Mouse (Mus musculus): Measurements from ENCODE around the gene Rab11b.

Rab11b gene

DNA sequence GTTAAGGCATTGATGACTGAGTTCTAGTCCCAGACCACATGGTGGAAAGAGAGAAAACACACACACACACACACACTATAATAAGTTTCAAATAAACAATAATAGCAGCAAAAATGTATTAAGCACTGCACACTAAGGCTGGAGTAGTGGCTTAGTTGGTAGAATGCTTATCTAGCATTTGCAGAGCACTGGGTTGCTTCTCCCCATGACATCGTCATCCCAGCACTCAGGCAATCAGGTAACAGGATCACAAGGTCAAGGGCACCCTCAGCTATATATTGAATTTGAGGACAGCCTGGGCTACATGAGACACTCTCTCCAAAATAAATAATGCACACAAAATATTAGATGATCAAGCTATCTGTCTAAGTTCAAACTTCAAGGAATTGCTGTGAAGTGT is 45.6 kb downstream of the Rab11b start:
- no peak for DNase-seq

DNA sequence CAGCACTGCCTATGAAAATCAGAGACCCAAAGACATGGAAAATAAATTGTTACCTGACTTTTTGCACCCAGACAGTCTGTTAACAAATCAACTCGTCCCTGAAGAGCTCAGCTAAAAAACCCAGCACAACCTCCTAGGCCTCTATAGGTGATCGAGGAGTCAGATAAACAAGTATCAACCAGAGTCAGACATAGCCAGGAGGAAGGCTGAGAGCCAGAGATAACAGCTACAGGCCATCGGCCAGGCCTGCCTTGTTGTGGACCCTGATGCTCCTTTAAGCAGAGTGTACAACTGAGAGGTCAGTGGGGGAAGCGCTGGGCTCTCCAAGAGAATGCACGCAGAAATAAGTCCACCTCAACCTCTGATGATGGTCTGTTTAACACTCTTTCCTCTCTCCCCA is 47.1 kb downstream of the Rab11b start:
- DNase-seq, result no peak

DNA sequence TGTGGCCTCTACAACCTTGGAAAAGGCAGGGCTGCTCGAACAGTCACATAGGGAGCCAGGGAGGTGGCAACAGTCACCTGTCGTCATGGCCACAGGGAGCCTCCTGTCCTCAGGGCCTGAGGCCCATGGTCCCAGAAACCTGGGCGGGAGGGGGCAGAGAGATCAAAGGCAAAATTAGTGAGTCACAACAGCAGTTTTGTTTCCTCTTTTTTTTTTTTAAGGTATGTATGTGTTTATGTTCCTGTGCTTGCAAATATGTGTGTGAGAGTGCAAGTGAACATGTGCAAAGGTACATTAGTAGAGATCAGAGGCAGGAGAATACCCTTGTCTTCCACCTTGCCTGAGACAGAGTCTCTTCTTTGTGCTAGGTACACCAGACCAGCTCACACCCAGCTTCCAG is 50.5 kb downstream of the Rab11b start:
- DNase-seq, result no peak

DNA sequence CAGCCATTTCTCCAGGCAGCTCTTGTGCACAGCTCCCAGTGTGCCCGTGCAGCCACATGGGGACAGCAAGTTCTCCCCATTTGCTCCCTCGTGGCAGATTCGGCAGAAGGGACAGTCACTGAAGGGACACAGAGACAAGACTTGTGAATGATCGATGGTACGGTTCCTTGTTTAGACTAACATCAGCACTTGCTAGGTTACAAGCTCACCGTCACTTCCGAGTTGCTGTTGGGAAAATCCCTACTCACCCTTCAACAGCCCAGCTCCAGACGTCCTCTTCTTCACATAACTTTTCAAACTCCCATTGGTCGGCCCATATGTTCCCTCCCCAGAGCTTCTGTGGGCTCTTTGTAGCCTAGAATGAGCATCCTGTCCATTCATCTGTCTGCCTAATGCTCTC is 57.2 kb downstream of the Rab11b start:
- no peak for DNase-seq

DNA sequence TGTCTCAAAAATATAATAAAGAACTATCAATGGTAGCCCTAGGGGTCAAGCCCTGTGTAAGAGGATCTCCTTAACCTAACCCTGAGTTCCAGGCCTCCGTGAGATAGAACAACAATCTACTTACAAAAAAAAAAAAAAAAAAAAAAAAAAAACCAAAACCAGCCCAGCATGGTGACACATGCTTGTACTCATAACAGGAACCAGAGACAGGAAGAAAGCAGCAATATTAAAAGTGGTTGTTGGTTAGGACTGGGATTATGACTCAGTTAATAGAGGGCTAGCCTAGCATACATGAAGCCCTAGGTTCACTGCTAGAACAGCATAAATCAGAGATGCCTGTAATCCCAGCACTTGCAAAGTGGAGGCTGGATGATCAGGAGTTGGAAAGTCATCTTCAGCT is 58.2 kb downstream of the Rab11b start:
- DNase-seq, result no peak

DNA sequence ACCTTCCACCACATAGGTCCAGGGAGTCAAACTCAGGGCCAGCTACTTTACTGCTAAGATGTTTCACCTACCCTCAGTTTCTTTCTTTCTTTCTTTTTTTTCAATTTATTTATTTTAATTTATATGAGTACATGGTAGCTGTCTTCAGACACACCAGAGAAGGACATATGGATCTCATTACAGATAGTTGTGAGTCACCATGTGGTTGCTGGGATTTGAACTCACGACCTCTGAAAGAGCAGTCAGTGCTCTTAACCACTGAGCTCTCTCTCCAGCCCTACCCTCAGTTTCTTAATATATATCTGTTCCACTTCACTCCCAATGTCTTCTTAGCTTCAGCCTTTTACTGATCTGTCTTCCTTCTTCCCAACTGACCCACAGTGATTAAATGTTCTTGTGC is 64.9 kb downstream of the Rab11b start:
- no peak for DNase-seq
